Mouse (Mus musculus) MEL (cell line): Measurements from ENCODE around the gene Adsl. TPM values are rescaled to one million over a fixed set of nuclear protein-coding genes. Genes with fewer than 3 reads are reported as not detected.

ENCODE experiments used
- DNase-seq: peaks from one replicate; pipeline ENCODE4 v3.0.0; 2011; ENCODE audit warnings: low read depth, low spot score
- H3K27ac ChIP-seq: 2 replicates; pipeline ENCODE4 v1.5.1; 2012; ENCODE audit warnings: low read depth, mild to moderate bottlenecking, control low read depth, low read length, moderate library complexity; ENCODE audit not compliant: control insufficient read depth
- H3K27me3 ChIP-seq, 2 experiments: fragments of 150-350 bp in 1 of 2; sonication (generic) in 1 of 2; 2 replicates each; pipeline ENCODE4 v1.6.1; 2012; ENCODE audit warnings: low read length in 2 of 2, mild to moderate bottlenecking in 2 of 2, improper control_type of control experiment in 1 of 2, moderate library complexity in 1 of 2; ENCODE audit not compliant: insufficient read depth in 2 of 2, control insufficient read depth in 1 of 2
- H3K36me3 ChIP-seq, 2 experiments: 2 replicates each; pipeline ENCODE4 v1.6.1; 2012 to 2014; ENCODE audit warnings: low read length in 2 of 2, improper control_type of control experiment in 1 of 2, inconsistent platforms in 1 of 2, mild to moderate bottlenecking in 1 of 2; ENCODE audit not compliant: insufficient read depth in 2 of 2, control insufficient read depth in 1 of 2
- H3K4me1 ChIP-seq, 2 experiments: fragments of 150-350 bp in 1 of 2; sonication (generic) in 1 of 2; 2 replicates each; pipeline ENCODE4 v1.6.1; 2012; ENCODE audit warnings: low read length in 2 of 2, improper control_type of control experiment in 1 of 2, mild to moderate bottlenecking in 1 of 2; ENCODE audit not compliant: insufficient read depth in 2 of 2, control insufficient read depth in 1 of 2
- H3K4me3 ChIP-seq, 2 experiments: fragments of 150-350 bp in 1 of 2; sonication (generic) in 1 of 2; 2 replicates each; pipeline ENCODE4 v1.5.1; 2012; ENCODE audit warnings: low read depth in 2 of 2, low read length in 2 of 2, mild to moderate bottlenecking in 2 of 2, moderate library complexity in 2 of 2, control low read depth in 1 of 2, improper control_type of control experiment in 1 of 2; ENCODE audit not compliant: control insufficient read depth in 1 of 2, insufficient read depth in 1 of 2
- H3K79me2 ChIP-seq: 2 replicates; pipeline ENCODE4 v1.6.1; 2012; ENCODE audit warnings: mild to moderate bottlenecking, low read length, moderate library complexity; ENCODE audit not compliant: control insufficient read depth, poor library complexity, insufficient read depth
- H3K9ac ChIP-seq: 2 replicates; pipeline ENCODE4 v1.6.1; 2012; ENCODE audit warnings: low read depth, mild to moderate bottlenecking, control low read depth, low read length, moderate library complexity; ENCODE audit not compliant: control insufficient read depth, poor library complexity, severe bottlenecking
- H3K9me3 ChIP-seq: fragments of 150-350 bp; sonication (generic); replicated peaks from 2 replicates; pipeline ENCODE4 v1.6.1; 2012; ENCODE audit warnings: mild to moderate bottlenecking, low read length, improper control_type of control experiment, moderate library complexity; ENCODE audit not compliant: insufficient read depth
- BHLHE40 ChIP-seq: IDR thresholded peaks from 2 replicates; pipeline ENCODE4 v1.6.1; 2012; ENCODE audit warnings: low read depth, mild to moderate bottlenecking, inconsistent platforms, low read length, improper control_type of control experiment, borderline replicate concordance
- CHD1 ChIP-seq: IDR thresholded peaks from 2 replicates; pipeline ENCODE4 v1.6.1; 2012; ENCODE audit warnings: low read depth, mild to moderate bottlenecking, inconsistent platforms, low read length, improper control_type of control experiment
- CHD2 ChIP-seq: IDR thresholded peaks from 2 replicates; pipeline ENCODE4 v1.6.1; 2011; ENCODE audit warnings: low read length, improper control_type of control experiment
- E2F4 ChIP-seq: IDR thresholded peaks from 2 replicates; pipeline ENCODE4 v1.6.1; 2011; ENCODE audit warnings: low read depth, low read length, improper control_type of control experiment, borderline replicate concordance
- ELF1 ChIP-seq: IDR thresholded peaks from 2 replicates; pipeline ENCODE4 v1.6.1; 2014; ENCODE audit warnings: low read depth, mild to moderate bottlenecking, inconsistent platforms, low read length, improper control_type of control experiment, moderate library complexity
- EP300 ChIP-seq, 2 experiments: IDR thresholded peaks; 2 replicates each; pipeline ENCODE4 v1.6.1; 2011; ENCODE audit warnings: improper control_type of control experiment in 2 of 2, low read length in 2 of 2, low read depth in 1 of 2, mild to moderate bottlenecking in 1 of 2
- ETS1 ChIP-seq: IDR thresholded peaks from 2 replicates; pipeline ENCODE4 v1.6.1; 2012; ENCODE audit warnings: low read depth, mild to moderate bottlenecking, inconsistent platforms, low read length, improper control_type of control experiment, moderate library complexity
- HCFC1 ChIP-seq: IDR thresholded peaks from 2 replicates; pipeline ENCODE4 v1.6.1; 2012; ENCODE audit warnings: low read depth, mild to moderate bottlenecking, inconsistent platforms, low read length, improper control_type of control experiment, moderate library complexity
- MAFK ChIP-seq: IDR thresholded peaks from 2 replicates; pipeline ENCODE4 v1.6.1; 2011; ENCODE audit warnings: low read depth, mild to moderate bottlenecking, low read length, improper control_type of control experiment, borderline replicate concordance
- MAX ChIP-seq: IDR thresholded peaks from 2 replicates; pipeline ENCODE4 v1.6.1; 2011; ENCODE audit warnings: low read length, improper control_type of control experiment
- MXI1 ChIP-seq: IDR thresholded peaks from 2 replicates; pipeline ENCODE4 v1.6.1; 2011; ENCODE audit warnings: mild to moderate bottlenecking, low read depth, low read length, improper control_type of control experiment
- POLR2A ChIP-seq, 2 experiments: IDR thresholded peaks; 2 replicates each; pipeline ENCODE4 v1.6.1; 2011 to 2012; ENCODE audit warnings: low read length in 2 of 2, mild to moderate bottlenecking in 2 of 2, control low read depth in 1 of 2, improper control_type of control experiment in 1 of 2, low read depth in 1 of 2, moderate library complexity in 1 of 2; ENCODE audit not compliant: control insufficient read depth in 1 of 2, insufficient read depth in 1 of 2, poor library complexity in 1 of 2
- POLR2AphosphoS5 ChIP-seq: IDR thresholded peaks from 2 replicates; pipeline ENCODE4 v1.6.1; 2012; ENCODE audit warnings: low read depth, borderline replicate concordance, mild to moderate bottlenecking, inconsistent platforms, low read length, moderate library complexity, mixed read lengths
- RCOR1 ChIP-seq: IDR thresholded peaks from 2 replicates; pipeline ENCODE4 v1.6.1; 2012; ENCODE audit warnings: low read depth, mild to moderate bottlenecking, inconsistent platforms, low read length, improper control_type of control experiment
- SIN3A ChIP-seq: IDR thresholded peaks from 2 replicates; pipeline ENCODE4 v1.6.1; 2012; ENCODE audit warnings: low read length, improper control_type of control experiment, inconsistent platforms
- SMC3 ChIP-seq: IDR thresholded peaks from 2 replicates; pipeline ENCODE4 v1.6.1; 2011; ENCODE audit warnings: low read depth, low read length, improper control_type of control experiment
- TAL1 ChIP-seq: IDR thresholded peaks from 2 replicates; pipeline ENCODE4 v1.6.1; 2012; ENCODE audit warnings: mild to moderate bottlenecking, inconsistent platforms, low read length, moderate library complexity, mixed read lengths
- TCF12 ChIP-seq: IDR thresholded peaks from 2 replicates; pipeline ENCODE4 v1.6.1; 2014; ENCODE audit warnings: low read depth, mild to moderate bottlenecking, inconsistent platforms, low read length, improper control_type of control experiment, moderate library complexity
- UBTF ChIP-seq: IDR thresholded peaks from 2 replicates; pipeline ENCODE4 v1.6.1; 2012; ENCODE audit warnings: low read depth, mild to moderate bottlenecking, inconsistent platforms, low read length, improper control_type of control experiment, moderate library complexity, borderline replicate concordance; ENCODE audit not compliant: insufficient read depth
- USF1 ChIP-seq: IDR thresholded peaks from 2 replicates; pipeline ENCODE4 v1.6.1; 2014; ENCODE audit warnings: low read depth, mild to moderate bottlenecking, inconsistent platforms, low read length, improper control_type of control experiment, moderate library complexity
- ZC3H11A ChIP-seq: IDR thresholded peaks from 2 replicates; pipeline ENCODE4 v1.6.1; 2012; ENCODE audit warnings: low read depth, mild to moderate bottlenecking, inconsistent platforms, low read length, improper control_type of control experiment
- ZMIZ1 ChIP-seq: IDR thresholded peaks from 2 replicates; pipeline ENCODE4 v1.6.1; 2012; ENCODE audit warnings: low read depth, mild to moderate bottlenecking, inconsistent platforms, low read length, improper control_type of control experiment, moderate library complexity
- polyA plus RNA-seq, 2 experiments: library from polyadenylated mRNA; stranded (reverse) in 1 of 2; unstranded in 1 of 2; fragments of >175 nt in 1 of 2; fragments of >200 nt in 1 of 2; gene quantifications; 2 replicates each; pipeline versions ENCODE4 v1.2.1 to v1.2.4; 2012; ENCODE audit warnings: low replicate concordance in 2 of 2, low read depth in 1 of 2; ENCODE audit not compliant: insufficient read length in 2 of 2, insufficient read depth in 1 of 2, missing spikeins in 1 of 2
- total RNA-seq: library from RNA; depleted of rRNA; stranded (reverse); fragments of 300-350 nt; gene quantifications from 2 replicates; pipeline ENCODE4 v1.2.3, GENCODE M21; 2012

The Adsl gene
- total and polyA plus RNA-seq, 3 experiments = 304 to 365 (median 320) TPM

DNA sequence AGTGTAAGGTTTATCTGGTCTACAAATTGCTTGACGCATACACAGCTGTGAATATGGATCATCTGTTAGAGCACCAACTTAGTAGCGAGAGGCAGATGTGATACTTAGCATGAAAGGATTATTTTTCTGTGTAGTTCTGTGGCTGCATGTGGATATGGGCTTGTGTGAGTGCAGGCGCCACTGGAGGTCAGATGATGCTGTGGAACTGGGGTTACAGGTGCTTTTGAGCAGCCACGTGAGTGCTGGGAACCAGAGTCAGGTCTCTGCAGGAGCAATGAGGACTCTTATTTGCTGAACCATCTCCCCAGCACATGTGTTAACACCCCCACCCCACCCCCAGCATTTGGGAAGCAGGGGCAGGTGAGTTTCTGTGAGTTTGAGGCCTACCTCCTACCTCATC, 1.1 kb downstream of the Adsl start:
- no peak for TF ChIP-seq POLR2A (IDR thresholded peaks at IDR 0.05; ENCODE audit: control insufficient read depth in 1 of 2, insufficient read depth in 1 of 2, low read depth in 1 of 2, low read length in 2 of 2, poor library complexity in 1 of 2)
- TF ChIP-seq ETS1 = peak; percentile 41; the same call in 1 of the 2 replicates
- TF ChIP-seq MAX = 0 out of 2 replicates have a peak, but pooled peaks have one; percentile 22
- no peak for TF ChIP-seq ZMIZ1
- no peak for TF ChIP-seq ELF1
- TF ChIP-seq SIN3A = no peak
- no peak for TF ChIP-seq HCFC1
- no peak for TF ChIP-seq MAFK
- no peak for TF ChIP-seq CHD2
- no peak for TF ChIP-seq USF1
- TF ChIP-seq MXI1 = peak; percentile 55
- TF ChIP-seq SMC3 = no peak
- no peak for TF ChIP-seq EP300 (IDR thresholded peaks at IDR 0.05; ENCODE audit: low read depth in 1 of 2, low read length in 2 of 2)
- no peak for TF ChIP-seq E2F4
- no peak for TF ChIP-seq RCOR1
- no peak for TF ChIP-seq ZC3H11A
- TF ChIP-seq CHD1 = no peak
- no peak for TF ChIP-seq BHLHE40
- no peak for TF ChIP-seq POLR2AphosphoS5
- no peak for TF ChIP-seq UBTF
- TF ChIP-seq TCF12 = no peak
- H3K9me3 ChIP-seq = no peaks in the 10 kb centered on the region
- no peak overlapping the region for H3K27ac ChIP-seq
- H3K4me1 ChIP-seq = peaks cover 8 to 19% of the 10 kb centered on the region in 2 experiments
- peak overlapping the region; percentile 67 to 86 for H3K4me3 ChIP-seq
- DNase-seq = peak; percentile 46
- H3K27me3 ChIP-seq = no peaks in the 10 kb centered on the region
- peaks cover 13 to 14% of the 10 kb centered on the region in 2 experiments for H3K36me3 ChIP-seq
- peak overlapping the region; percentile 83 for H3K9ac ChIP-seq
- peaks cover 37% of the 10 kb centered on the region for H3K79me2 ChIP-seq

DNA sequence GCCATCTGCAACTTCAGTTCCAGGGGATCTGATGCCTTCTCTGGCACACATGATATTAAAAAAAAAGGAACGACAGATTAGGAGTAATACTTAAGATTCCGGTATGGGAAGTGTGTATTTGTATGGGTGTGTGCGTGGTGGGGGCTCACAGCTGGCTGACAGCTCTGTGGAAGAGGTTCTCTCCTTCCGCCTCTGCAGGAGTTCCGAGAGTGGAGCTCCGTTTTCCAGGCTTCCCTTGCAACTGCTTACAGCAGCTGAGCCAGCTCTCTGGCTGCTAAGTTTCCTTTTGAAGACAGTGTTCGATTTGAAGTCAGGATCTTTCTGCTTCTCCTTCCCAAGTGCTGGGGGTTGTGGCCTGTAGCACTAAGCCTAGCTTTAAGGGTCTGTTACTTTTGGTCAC, 1.8 kb downstream of the Adsl start:
- Histone ChIP-seq H3K4me3 (peak overlapping the region; percentile 67 to 86), H3K36me3 (peaks cover 13 to 17% of the 10 kb centered on the region in 2 experiments), H3K9ac (peak overlapping the region; percentile 83), H3K79me2 (peaks cover 42% of the 10 kb centered on the region), H3K9me3 (no peaks in the 10 kb centered on the region), H3K27ac (no peak overlapping the region), H3K27me3 (no peaks in the 10 kb centered on the region), H3K4me1 (peaks cover 8 to 19% of the 10 kb centered on the region in 2 experiments)
- no peak for DNase-seq
- TF ChIP-seq TAL1 (no peak), HCFC1 (no peak), POLR2AphosphoS5 (no peak), UBTF (no peak), MAX (no peak)
